Mouse (Mus musculus) midbrain, postnatal 0 days (tissue): Measurements from ENCODE around the gene Nlgn1. TPM values are rescaled to one million over a fixed set of nuclear protein-coding genes. Genes with fewer than 3 reads are reported as not detected.
A peak's percentile ranks its signal among the peaks of the same experiment; 100 is the strongest.

ENCODE experiments used
- ATAC-seq: fragments of 200-750 bp; cut with Nextera tagmentation; 2 replicates; pipeline ENCODE4 v1.8.0; 2017; ENCODE audit warnings: moderate number of reproducible peaks, mild to moderate bottlenecking, moderate TSS enrichment, moderate library complexity; ENCODE audit not compliant: low FRiP score
- DNase-seq: peaks from one replicate; pipeline ENCODE4 v3.0.0-alpha.2; 2015; ENCODE audit warnings: low spot score
- H3K27ac ChIP-seq: fragments of 300-500 bp; sonication (generic); 2 replicates; pipeline ENCODE4 v1.5.1; 2014; ENCODE audit warnings: low read depth, mild to moderate bottlenecking, low read length, mixed read lengths
- H3K27me3 ChIP-seq: fragments of 300-500 bp; sonication (generic); 2 replicates; pipeline ENCODE4 v1.6.1; 2014; ENCODE audit warnings: low read length, control low read depth, mixed read lengths; ENCODE audit not compliant: insufficient read depth
- H3K36me3 ChIP-seq: fragments of 300-500 bp; sonication (generic); 2 replicates; pipeline ENCODE4 v1.6.1; 2014; ENCODE audit warnings: low read length, control low read depth, mixed read lengths; ENCODE audit not compliant: insufficient read depth
- H3K4me1 ChIP-seq: fragments of 300-500 bp; sonication (generic); 2 replicates; pipeline ENCODE4 v1.6.1; 2014; ENCODE audit warnings: mild to moderate bottlenecking, control low read depth, antibody characterized with exemption, low read length, mixed read lengths; ENCODE audit not compliant: insufficient read depth
- H3K4me2 ChIP-seq: fragments of 300-500 bp; sonication (generic); 2 replicates; pipeline ENCODE4 v1.6.1; 2014; ENCODE audit warnings: low read depth, mild to moderate bottlenecking, low read length, mixed read lengths; ENCODE audit not compliant: poor library complexity, severe bottlenecking
- H3K4me3 ChIP-seq: fragments of 300-500 bp; sonication (generic); 2 replicates; pipeline ENCODE4 v1.5.1; 2014; ENCODE audit warnings: low read depth, mild to moderate bottlenecking, low read length, moderate library complexity
- H3K9ac ChIP-seq: fragments of 300-500 bp; sonication (generic); replicated peaks from 2 replicates; pipeline ENCODE4 v1.6.1; 2014; ENCODE audit warnings: mild to moderate bottlenecking, low read length, moderate library complexity, mixed read lengths; ENCODE audit not compliant: poor library complexity, severe bottlenecking
- H3K9me3 ChIP-seq: fragments of 300-500 bp; sonication (generic); 2 replicates; pipeline ENCODE4 v1.6.1; 2016; ENCODE audit warnings: low read length, control low read depth
- CTCF ChIP-seq: IDR thresholded peaks from 2 replicates; pipeline ENCODE4 v1.5.1; 2016; ENCODE audit warnings: antibody characterized with exemption, mild to moderate bottlenecking
- WGBS: fragments of 180-500 bp; shearing (Covaris S2); extraction: QIAGEN DNeasy Blood & Tissue Kit; methylation state at CpG from one replicate; pipeline ENCODE4 v1.1.7; 2014; 5-methylcytosine and 5-hydroxymethylcytosine counted together
- polyA plus RNA-seq: library from polyadenylated mRNA; unstranded; fragments of >200 nt; fragmentation: Nextera tagmentation; extraction: Ambion mirVana; gene quantifications from 2 replicates; pipeline ENCODE4 v1.2.1, GENCODE M21; 2015
- total RNA-seq: library from RNA; depleted of rRNA; stranded (reverse); fragments of >200 nt; gene quantifications from 2 replicates; pipeline ENCODE4 v1.2.3, GENCODE M21; 2014

Nlgn1 gene
- total and polyA plus RNA-seq, 2 experiments from 2014 or later, result 40.8 to 87.9 TPM

DNA sequence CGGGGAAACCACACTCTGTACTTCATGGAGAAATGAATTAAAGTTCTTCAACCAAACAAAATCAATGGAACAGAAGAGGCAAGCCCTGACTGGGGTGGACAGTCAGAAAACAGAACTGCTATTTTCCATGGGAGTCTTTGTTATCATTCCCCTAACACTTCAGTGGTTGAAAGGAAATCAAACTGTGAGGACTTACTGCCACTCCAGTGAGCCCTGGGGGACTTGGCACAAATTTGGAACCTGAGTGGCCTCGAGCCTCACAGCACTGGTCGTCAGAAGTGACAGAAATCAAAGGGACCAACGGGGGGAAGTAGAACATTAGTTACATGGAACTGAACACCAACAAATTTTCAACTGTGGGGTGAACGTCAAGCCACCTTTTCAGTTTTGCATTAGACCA lies 34.4 kb downstream of the Nlgn1 start:
- no peak for TF ChIP-seq CTCF
- H3K9ac ChIP-seq, result no peak overlapping the region
- DNase-seq, result peak; percentile 56
- H3K4me2 ChIP-seq, result no peak overlapping the region
- H3K27ac ChIP-seq, result no peak overlapping the region
- ATAC-seq, result no peak
- no peak overlapping the region for H3K4me3 ChIP-seq
- H3K36me3 ChIP-seq, result no peaks in the 10 kb centered on the region
- no peaks in the 10 kb centered on the region for H3K4me1 ChIP-seq
- 42% methylated on average over 5 of the region's 5 CpGs for WGBS
- no peaks in the 10 kb centered on the region for H3K9me3 ChIP-seq
- H3K27me3 ChIP-seq, result no peaks in the 10 kb centered on the region

DNA sequence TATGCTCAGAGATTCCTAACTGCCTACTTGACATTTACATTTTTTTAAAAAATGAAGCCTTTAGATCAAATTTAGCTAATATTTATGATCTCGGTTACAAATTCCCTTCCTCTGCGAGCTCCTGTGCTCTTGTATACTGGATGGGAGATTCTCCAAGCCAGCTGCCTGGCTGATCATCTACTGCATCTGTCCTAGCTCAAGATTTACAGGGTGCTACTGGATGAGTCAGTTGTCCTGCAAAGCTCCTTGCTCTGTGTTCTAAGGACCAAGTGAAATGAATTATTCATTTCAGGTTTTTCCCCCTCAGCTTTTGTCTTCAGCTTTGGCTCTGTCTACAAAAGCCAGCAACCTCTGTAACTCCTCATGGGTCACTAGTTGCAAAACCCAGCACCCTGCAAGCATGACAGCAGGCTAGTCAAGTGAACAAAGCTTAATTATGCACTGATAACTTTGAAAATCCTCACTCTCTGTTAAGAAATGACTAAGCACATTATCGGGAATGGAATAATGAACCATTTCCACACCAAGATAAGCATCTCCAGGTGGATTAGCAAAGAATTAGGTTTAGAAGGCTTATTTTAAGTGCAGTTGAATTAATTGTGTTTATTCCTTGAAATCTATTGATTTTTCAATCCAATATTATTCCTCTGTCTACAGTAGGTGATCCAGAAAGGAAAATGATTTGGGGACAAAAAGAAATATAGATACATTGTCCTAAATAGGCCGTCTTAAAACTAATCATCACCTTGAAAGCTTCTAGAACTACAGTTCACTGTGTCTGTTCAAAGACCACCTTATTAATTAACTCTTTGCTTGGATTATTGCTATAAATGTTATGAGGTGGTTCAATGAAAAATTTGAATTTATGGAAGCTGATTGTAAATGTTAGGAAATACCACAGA lies 61.1 kb downstream of the Nlgn1 start:
- DNase-seq, result no peak
- H3K4me3 ChIP-seq, result no peak overlapping the region
- no peak for ATAC-seq
- TF ChIP-seq CTCF, result no peak
- no peaks in the 10 kb centered on the region for H3K9me3 ChIP-seq
- 23% methylated on average over 4 of the region's 4 CpGs for WGBS
- H3K36me3 ChIP-seq, result no peaks in the 10 kb centered on the region
- H3K27ac ChIP-seq, result no peak overlapping the region
- H3K27me3 ChIP-seq, result no peaks in the 10 kb centered on the region
- H3K4me2 ChIP-seq, result no peak overlapping the region
- H3K4me1 ChIP-seq, result no peaks in the 10 kb centered on the region
- H3K9ac ChIP-seq, result no peak overlapping the region

DNA sequence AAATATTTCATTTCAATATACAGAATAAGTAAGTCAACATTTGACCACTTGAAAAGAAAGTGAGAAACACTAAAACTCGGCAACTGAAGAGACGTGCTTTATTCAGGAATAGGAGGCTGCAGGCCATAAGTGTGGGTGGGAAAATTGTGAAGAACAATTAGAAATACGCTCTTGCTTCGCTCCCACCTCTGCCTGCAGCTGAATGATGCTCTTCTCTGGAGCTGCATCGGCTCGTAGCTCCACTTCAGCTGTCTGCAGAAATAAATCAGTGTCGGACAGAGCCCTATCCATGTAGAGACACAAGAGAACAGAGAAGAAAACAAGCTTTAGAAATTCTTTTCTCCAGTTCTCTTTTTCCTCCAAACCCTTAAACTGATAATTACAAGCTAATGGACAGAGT lies 85.7 kb downstream of the Nlgn1 start:
- no peak for TF ChIP-seq CTCF
- WGBS, result 84% methylated on average over 7 of the region's 7 CpGs
- Histone ChIP-seq H3K9me3 (no peaks in the 10 kb centered on the region), H3K4me1 (no peaks in the 10 kb centered on the region), H3K4me2 (no peak overlapping the region), H3K27ac (no peak overlapping the region), H3K9ac (no peak overlapping the region), H3K36me3 (no peaks in the 10 kb centered on the region), H3K27me3 (no peaks in the 10 kb centered on the region), H3K4me3 (no peak overlapping the region)
- ATAC-seq, result no peak
- no peak for DNase-seq

DNA sequence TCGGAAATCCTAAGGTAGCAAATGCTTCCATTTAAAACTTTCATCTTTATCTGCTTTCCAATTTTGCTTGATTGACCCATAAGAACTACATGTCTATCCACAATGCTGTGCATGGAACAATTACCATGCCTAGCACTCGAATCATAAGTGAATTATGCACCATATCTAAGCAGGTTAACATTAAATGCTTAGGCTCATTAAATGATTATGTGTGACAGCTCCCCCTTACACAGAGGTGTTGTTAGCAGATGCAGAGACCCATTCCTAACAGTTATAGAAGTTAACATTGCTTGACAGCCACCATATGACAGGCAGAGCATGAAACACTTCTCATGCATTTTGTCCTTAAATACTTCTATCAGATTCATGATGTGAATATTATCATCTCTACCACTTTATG lies 89.0 kb downstream of the Nlgn1 start:
- Histone ChIP-seq H3K4me3 (no peak overlapping the region), H3K27me3 (no peaks in the 10 kb centered on the region), H3K36me3 (no peaks in the 10 kb centered on the region), H3K9ac (no peak overlapping the region), H3K4me2 (no peak overlapping the region), H3K4me1 (no peaks in the 10 kb centered on the region), H3K27ac (no peak overlapping the region), H3K9me3 (no peaks in the 10 kb centered on the region)
- no peak for DNase-seq
- TF ChIP-seq CTCF, result no peak
- WGBS, result 37% methylated on average over 2 of the region's 2 CpGs
- no peak for ATAC-seq

DNA sequence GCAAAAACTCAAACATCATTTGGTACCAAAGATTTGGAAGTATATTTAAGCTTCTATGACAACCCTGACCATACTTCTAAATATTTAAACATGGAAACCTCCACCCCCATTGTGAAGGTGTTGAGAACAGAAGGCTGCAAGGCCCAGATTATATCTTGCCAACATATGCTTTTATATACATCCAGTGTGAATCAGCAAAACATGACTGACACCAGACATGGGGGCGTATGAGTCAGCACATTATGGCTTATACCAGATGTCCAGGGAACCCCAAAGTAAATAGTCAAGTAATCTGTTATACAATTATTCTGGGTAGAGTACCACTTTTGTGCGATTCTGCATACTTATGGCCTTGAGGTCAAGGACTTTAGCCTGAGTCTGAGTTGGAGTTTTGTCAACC lies 102.3 kb downstream of the Nlgn1 start:
- Histone ChIP-seq H3K4me1 (no peaks in the 10 kb centered on the region), H3K36me3 (no peaks in the 10 kb centered on the region), H3K9me3 (no peaks in the 10 kb centered on the region), H3K4me2 (no peak overlapping the region), H3K27ac (no peak overlapping the region), H3K27me3 (no peaks in the 10 kb centered on the region), H3K4me3 (no peak overlapping the region), H3K9ac (no peak overlapping the region)
- DNase-seq (no peak), ATAC-seq (no peak)
- 94% methylated on average over 2 of the region's 2 CpGs for WGBS
- TF ChIP-seq CTCF, result no peak

DNA sequence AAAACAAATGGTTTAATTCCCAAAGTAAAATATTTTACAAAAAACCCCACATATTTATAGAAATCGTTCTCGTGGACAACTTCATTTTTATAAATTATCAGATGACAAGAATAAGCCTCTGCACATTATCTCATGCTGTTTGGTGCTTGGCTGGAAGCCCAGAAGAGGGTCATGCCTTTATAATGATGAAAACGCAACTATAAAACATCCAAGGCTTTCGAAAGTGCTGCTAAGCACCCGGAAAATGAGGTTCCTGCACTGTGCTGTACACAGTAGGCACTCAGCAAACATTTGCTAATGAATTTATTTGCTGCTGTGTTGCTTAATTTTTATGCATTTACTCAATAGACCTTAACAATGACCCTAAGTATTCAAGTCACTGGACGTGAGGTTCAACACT lies 103.4 kb downstream of the Nlgn1 start:
- Histone ChIP-seq H3K9me3 (no peaks in the 10 kb centered on the region), H3K36me3 (no peaks in the 10 kb centered on the region), H3K9ac (no peak overlapping the region), H3K4me1 (no peaks in the 10 kb centered on the region), H3K27ac (no peak overlapping the region), H3K4me3 (no peak overlapping the region), H3K4me2 (no peak overlapping the region), H3K27me3 (no peaks in the 10 kb centered on the region)
- DNase-seq (peak; percentile 45), ATAC-seq (no peak)
- 53% methylated on average over 6 of the region's 6 CpGs for WGBS
- no peak for TF ChIP-seq CTCF
